26 mouse cellular contexts compared by ENCODE assay signal in genomic region chr6:121223001-121223400, GRCm38 (mm10). TPM values are rescaled to one million over a fixed set of nuclear protein-coding genes. Genes with fewer than 3 reads are reported as not detected.
A peak's percentile ranks its signal among the peaks of the same experiment; 100 is the strongest.
DNase-seq lines count a peak whose midpoint lies in the region; ATAC-seq and TF ChIP-seq lines count a peak whose summit lies in the region.
"Had no signal": no experiment of that assay in that cellular context is flagged by ENCODE, and none has a peak within 500 bp of the region (broad histone marks: within the 10 kb centered on the region; RNA-seq: fewer than 3 reads in every experiment).

No protein-coding gene starts in this region.

- H3K27me3 ChIP-seq in megakaryocyte, embryonic 14.5 days (replicated peaks) = no peaks in the 10 kb centered on the region
- H3K27me3 ChIP-seq: CH12.LX; embryonic facial prominence, embryonic 13.5 days; embryonic facial prominence, embryonic 15.5 days; forebrain, embryonic 12.5 days; Patski had no signal

- H3K27ac ChIP-seq in gastrocnemius, adult 2 months = peak overlapping the region; percentile 97; the same call in 1 of the 2 replicates
- 0 out of 2 replicates have a peak overlapping the region, but pooled peaks have one; percentile 70 for H3K27ac ChIP-seq in brown adipose tissue, adult 24 weeks (replicated peaks; ENCODE audit: low read depth, low read length)
- H3K27ac ChIP-seq: embryonic facial prominence, embryonic 13.5 days; embryonic facial prominence, embryonic 15.5 days; forebrain, embryonic 10.5 days; forebrain, embryonic 12.5 days had no signal

- H3K9me3 ChIP-seq in megakaryocyte, embryonic 14.5 days = no peaks in the 10 kb centered on the region
- H3K9me3 ChIP-seq: embryonic facial prominence, embryonic 13.5 days; embryonic facial prominence, embryonic 15.5 days; forebrain, embryonic 12.5 days had no signal

- peaks cover 99% of the 10 kb centered on the region for H3K4me1 ChIP-seq in megakaryocyte, embryonic 14.5 days
- peaks cover 12% of the 10 kb centered on the region for H3K4me1 ChIP-seq in brown adipose tissue, adult 24 weeks (ENCODE audit: control insufficient read depth, insufficient read depth, insufficient read length, low read length)
- H3K4me1 ChIP-seq: embryonic facial prominence, embryonic 13.5 days; embryonic facial prominence, embryonic 15.5 days; forebrain, embryonic 12.5 days had no signal

- DNase-seq in gastrocnemius, adult 2 months = no peak
- DNase-seq in gastrocnemius, postnatal 4 days (ENCODE audit: low spot score in 2 of 2) = no peak
- DNase-seq: adrenal gland, adult 8-10 months; adrenal gland, postnatal 36 days; B cell, adult 2 months; cerebellum, adult 11 months; cerebellum, adult 18-20 months; cerebellum, adult 8-10 months; cerebellum, adult 9-11 months; cerebellum, postnatal 14 days; cerebellum, postnatal 36 days; embryo, embryonic 11 days had no signal

- intact Hi-C loops in gastrocnemius, adult 2 months (cut with DNase I) = no loop called here

- peaks cover 95% of the 10 kb centered on the region for H3K36me3 ChIP-seq in megakaryocyte, embryonic 14.5 days (replicated peaks; ENCODE audit: low read length)
- H3K36me3 ChIP-seq: embryonic facial prominence, embryonic 13.5 days; embryonic facial prominence, embryonic 15.5 days; forebrain, embryonic 10.5 days; forebrain, embryonic 12.5 days had no signal

- TF ChIP-seq CTCF in gastrocnemius, adult 2 months (IDR thresholded peaks at IDR 0.05) = no peak

- ATAC-seq in megakaryocyte, adult 5-6 weeks (ENCODE audit: poor library complexity, severe bottlenecking) = no peak
- ATAC-seq: activated CD4-positive, CD25-positive, alpha-beta regulatory T cell, adult 4 months; CD4-positive, CD25-positive, alpha-beta regulatory T cell, adult 4 months; forebrain, embryonic 14.5 days; forebrain, embryonic 16.5 days; Patski had no signal

- peak overlapping the region; percentile 15; the same call in 1 of the 2 replicates for H3K4me3 ChIP-seq in gastrocnemius, adult 2 months
- H3K4me3 ChIP-seq in megakaryocyte, embryonic 14.5 days (replicated peaks) = peak overlapping the region; percentile 82
- H3K4me3 ChIP-seq in brown adipose tissue, adult 24 weeks (ENCODE audit: insufficient read depth, low read depth, low read length) = no peak overlapping the region
- H3K4me3 ChIP-seq: embryonic facial prominence, embryonic 13.5 days; embryonic facial prominence, embryonic 15.5 days; erythroblast, embryonic 14.5 days; forebrain, embryonic 10.5 days; forebrain, embryonic 12.5 days had no signal

RNA-seq across cellular contexts. Expression of gene Tuba8, which starts 12.5 kb away (rescaled TPM):
- total RNA-seq in gastrocnemius, adult 2 months (2021) = 100 to 1,000 TPM; 201 to 248 TPM
- 10 to 100 TPM; 26.4 to 36.8 TPM for total RNA-seq in gastrocnemius, postnatal 4 days (2021)
- polyA plus RNA-seq in megakaryocyte, embryonic 14.5 days (2012; ENCODE audit: insufficient read depth, low replicate concordance) = 75.1 and 120 TPM in 2 replicates
- total RNA-seq in megakaryocyte, adult 5-6 weeks (2015) = 5.1 and 6.2 TPM in 2 replicates
- 5.1 and 5.6 TPM in 2 replicates for total RNA-seq in megakaryocyte, adult 5-6 weeks (2017)
- 38.7 and 83.7 TPM in 2 replicates for polyA plus RNA-seq in brown adipose tissue, adult 24 weeks (2012; ENCODE audit: insufficient read depth, insufficient read length, missing spikeins)
- total RNA-seq: CH12.LX had no signal

RNA-seq across cellular contexts. Expression of gene Usp18, which starts 22.7 kb away (rescaled TPM):
- 1 to 10 TPM in 1 of 2 experiments, under 1 TPM in 1; 0.89 to 1.5 TPM for total RNA-seq in gastrocnemius, adult 2 months (2021)
- total RNA-seq in gastrocnemius, postnatal 4 days (2021) = 1 to 10 TPM; 1.0 to 1.2 TPM
- polyA plus RNA-seq in megakaryocyte, embryonic 14.5 days (2012; ENCODE audit: insufficient read depth, low replicate concordance) = 1.2 TPM in 1 of 2 replicates, not detected in the other
- 25.0 and 26.8 TPM in 2 replicates for total RNA-seq in megakaryocyte, adult 5-6 weeks (2015)
- total RNA-seq in megakaryocyte, adult 5-6 weeks (2017) = 14.2 and 20.7 TPM in 2 replicates
- 1.8 and 2.3 TPM in 2 replicates for polyA plus RNA-seq in brown adipose tissue, adult 24 weeks (2012; ENCODE audit: insufficient read depth, insufficient read length, missing spikeins)
- polyA plus RNA-seq: erythroblast, embryonic 14.5 days had no signal

RNA-seq across cellular contexts. Expression of gene Pex26, which starts 39.5 kb away (rescaled TPM):
- total RNA-seq in gastrocnemius, adult 2 months (2021) = 1 to 10 TPM; 3.5 to 3.8 TPM
- total RNA-seq in gastrocnemius, postnatal 4 days (2021) = 1 to 10 TPM; 5.8 to 6.1 TPM
- polyA plus RNA-seq in megakaryocyte, embryonic 14.5 days (2012; ENCODE audit: insufficient read depth, low replicate concordance) = 3.6 and 7.2 TPM in 2 replicates
- 3.7 and 4.8 TPM in 2 replicates for total RNA-seq in megakaryocyte, adult 5-6 weeks (2015)
- 4.2 and 5.7 TPM in 2 replicates for total RNA-seq in megakaryocyte, adult 5-6 weeks (2017)
- polyA plus RNA-seq in brown adipose tissue, adult 24 weeks (2012; ENCODE audit: insufficient read depth, insufficient read length, missing spikeins) = 3.9 and 4.1 TPM in 2 replicates

Comparison
In these comparisons a context has a peak if more than half of its experiments do, and no peak if none do; other contexts are left out.
1. RNA of gene Tuba8, which starts 12.5 kb away (total RNA-seq): 201 to 248 TPM in gastrocnemius, adult 2 months; 26.4 to 36.8 TPM in gastrocnemius, postnatal 4 days and 5.1 to 6.2 TPM in megakaryocyte, adult 5-6 weeks; every median in the first group is over 4 times any median in the second.
2. RNA of gene Usp18, which starts 22.7 kb away (total RNA-seq): 14.2 to 26.8 TPM in megakaryocyte, adult 5-6 weeks; 0.89 to 1.5 TPM in gastrocnemius, adult 2 months and 1.0 to 1.2 TPM in gastrocnemius, postnatal 4 days; every median in the first group is over 4 times any median in the second.